Mouse (Mus musculus) olfactory bulb, adult 2 months (tissue): ENCODE data around the gene Dnajb11. TPM values are rescaled to one million over a fixed set of nuclear protein-coding genes. Genes with fewer than 3 reads are reported as not detected.

ENCODE experiments used
- H3K27ac ChIP-seq: fragments of 200-500 bp; 2 replicates; pipeline ENCODE4 v1.5.1; 2012; ENCODE audit warnings: low read depth, low read length; ENCODE audit not compliant: insufficient read depth
- H3K4me1 ChIP-seq: fragments of 200-500 bp; 2 replicates; pipeline ENCODE4 v1.6.1; 2012; ENCODE audit warnings: low read length; ENCODE audit not compliant: control insufficient read depth, insufficient read depth
- H3K4me3 ChIP-seq: fragments of 200-500 bp; 2 replicates; pipeline ENCODE4 v1.5.1; 2012; ENCODE audit warnings: mild to moderate bottlenecking, low read depth, low read length, moderate library complexity; ENCODE audit not compliant: insufficient read depth
- CTCF ChIP-seq: fragments of 200-500 bp; IDR thresholded peaks from 2 replicates; pipeline ENCODE4 v1.5.1; 2012; ENCODE audit warnings: low read depth, mild to moderate bottlenecking, low read length, moderate library complexity; ENCODE audit not compliant: insufficient read depth
- POLR2A ChIP-seq: fragments of 200-500 bp; IDR thresholded peaks from 2 replicates; pipeline ENCODE4 v1.6.1; 2012; ENCODE audit warnings: mild to moderate bottlenecking, low read depth, low read length, moderate library complexity; ENCODE audit not compliant: insufficient read depth
- WGBS: fragments of 180-500 bp; shearing (Covaris S2); methylation state at CpG from one replicate; pipeline ENCODE4 v1.1.7; 2018; 5-methylcytosine and 5-hydroxymethylcytosine counted together
- polyA plus RNA-seq: library from polyadenylated mRNA; stranded (reverse); fragments of >200 nt; gene quantifications from 2 replicates; pipeline ENCODE4 v1.2.4, GENCODE M21; 2012; ENCODE audit warnings: low replicate concordance; ENCODE audit not compliant: missing spikeins, insufficient read depth, insufficient read length

The Dnajb11 gene
- polyA plus RNA-seq, 1 experiment, result not detected

- TF ChIP-seq CTCF, result no peak
- no peak for TF ChIP-seq POLR2A
- Histone ChIP-seq H3K4me1 (peaks cover 4% of the 10 kb centered on the region; the same call in 1 of the 2 replicates), H3K27ac (no peak overlapping the region), H3K4me3 (no peak overlapping the region)
- 64% methylated on average over 6 of the region's 6 CpGs for WGBS
Measured at GRCm38 (mm10) chr16:22912886-22913285, 55.2 kb downstream of the Dnajb11 start.

- Histone ChIP-seq H3K27ac (no peak overlapping the region), H3K4me1 (peaks cover 5% of the 10 kb centered on the region; the same call in 1 of the 2 replicates), H3K4me3 (no peak overlapping the region)
- TF ChIP-seq POLR2A (no peak), CTCF (no peak)
Measured at GRCm38 (mm10) chr16:22914276-22914675, 56.6 kb downstream of the Dnajb11 start.

- TF ChIP-seq CTCF, result no peak
- no peak for TF ChIP-seq POLR2A
- Histone ChIP-seq H3K4me3 (no peak within 1 kb of the TSS), H3K4me1 (peaks cover 9% of the 10 kb centered on the region; the same call in 1 of the 2 replicates), H3K27ac (no peak within 1 kb of the TSS)
- 55% methylated on average over 5 of the region's 5 CpGs for WGBS
Measured at GRCm38 (mm10) chr16:22918034-22918433, 60.4 kb downstream of the Dnajb11 start, which contains the start of gene Fetub. Fetub (plus strand) TSS chr16:22918334.

- WGBS, result 63% methylated on average over 15 of the region's 15 CpGs
- peaks cover 9% of the 10 kb centered on the region; the same call in 1 of the 2 replicates for H3K4me1 ChIP-seq
- H3K4me3 ChIP-seq, result no peak overlapping the region
- no peak for TF ChIP-seq CTCF
- TF ChIP-seq POLR2A, result no peak
- no peak overlapping the region for H3K27ac ChIP-seq
Measured at GRCm38 (mm10) chr16:22918664-22919312, 61.1 kb downstream of the Dnajb11 start.

- TF ChIP-seq CTCF (no peak), POLR2A (no peak)
- WGBS, result 61% methylated on average over 18 of the region's 18 CpGs
- no peak overlapping the region for H3K4me3 ChIP-seq
- H3K27ac ChIP-seq, result no peak overlapping the region
- H3K4me1 ChIP-seq, result peaks cover 9% of the 10 kb centered on the region; the same call in 1 of the 2 replicates
Measured at GRCm38 (mm10) chr16:22919971-22920854, 62.6 kb downstream of the Dnajb11 start.

- no peak overlapping the region for H3K4me3 ChIP-seq
- peaks cover 9% of the 10 kb centered on the region; the same call in 1 of the 2 replicates for H3K4me1 ChIP-seq
- WGBS, result 96% methylated on average over 5 of the region's 5 CpGs
- no peak overlapping the region for H3K27ac ChIP-seq
- no peak for TF ChIP-seq POLR2A
- no peak for TF ChIP-seq CTCF
Measured at GRCm38 (mm10) chr16:22921761-22922160, 64.1 kb downstream of the Dnajb11 start.

- Histone ChIP-seq H3K27ac (no peak overlapping the region), H3K4me1 (peaks cover 9% of the 10 kb centered on the region; the same call in 1 of the 2 replicates), H3K4me3 (no peak overlapping the region)
- WGBS, result 87% methylated on average over 4 of the region's 4 CpGs
- TF ChIP-seq POLR2A (no peak), CTCF (no peak)
Measured at GRCm38 (mm10) chr16:22922433-22922832, 64.8 kb downstream of the Dnajb11 start.

Other genes starting within 250 kb of the Dnajb11 start
- not detected in 2 replicates for gene Dgkg, start 200.6 kb upstream of the Dnajb11 start, polyA plus RNA-seq
- gene Crygs, start 46.3 kb upstream of the Dnajb11 start, polyA plus RNA-seq, result not detected in 2 replicates
- gene Tbccd1, start 176 bp upstream of the Dnajb11 start, polyA plus RNA-seq, result not detected in 2 replicates
- not detected in 2 replicates for gene Ahsg, start 33.4 kb downstream of the Dnajb11 start, polyA plus RNA-seq
- gene Fetub, start 60.5 kb downstream of the Dnajb11 start, polyA plus RNA-seq, result not detected in 2 replicates
- gene Hrg, start 93.2 kb downstream of the Dnajb11 start, polyA plus RNA-seq, result not detected in 2 replicates
- gene Kng2, start 171.6 kb downstream of the Dnajb11 start, polyA plus RNA-seq, result not detected in 2 replicates
- not detected in 2 replicates for gene Kng1, start 200.0 kb downstream of the Dnajb11 start, polyA plus RNA-seq
- gene Eif4a2, start 249.6 kb downstream of the Dnajb11 start, polyA plus RNA-seq, result 425 and 693 TPM in 2 replicates